Mouse (Mus musculus) T-helper 17 cell (primary cell): ENCODE measurements at regions not wholly inside any gene's neighbourhood (a gene's known extent, or its start where the extent isn't known, plus 50 kb on each side); places are given as distances from the start of the nearest gene placed in this dataset.

Source experiments
- in situ Hi-C, 2 experiments: fragments of 300-600 bp; cut with MboI, MseI; formaldehyde crosslinking; loops; 1 replicate in 1 of 2; 2 replicates in 1 of 2; pipeline ENCODE4 v1.15.1; 2025; ENCODE audit warnings: high pct_unique_total_duplicates in 2 of 2

DNA sequence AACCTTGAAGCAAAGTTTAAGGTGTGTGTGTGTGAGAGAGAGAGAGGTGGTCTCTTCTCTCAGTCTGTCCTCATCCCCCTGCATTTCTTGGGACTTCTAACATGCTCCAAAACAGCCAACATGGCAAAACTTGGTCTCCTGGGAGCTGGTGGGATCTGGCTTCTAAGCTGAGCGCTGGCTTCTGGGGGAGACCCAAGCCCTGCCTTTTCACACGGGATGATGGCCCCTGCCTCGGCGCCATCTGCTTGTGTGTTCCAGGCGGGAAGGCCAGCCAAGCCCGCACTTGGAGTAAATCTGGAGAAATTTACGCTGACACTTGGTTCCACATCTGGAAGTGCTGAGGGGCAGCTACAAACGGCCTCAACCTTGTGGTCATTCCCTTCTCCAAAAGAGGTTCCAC is 155.6 kb downstream of the Chic2 start:
- in situ Hi-C loops: no loop called here

DNA sequence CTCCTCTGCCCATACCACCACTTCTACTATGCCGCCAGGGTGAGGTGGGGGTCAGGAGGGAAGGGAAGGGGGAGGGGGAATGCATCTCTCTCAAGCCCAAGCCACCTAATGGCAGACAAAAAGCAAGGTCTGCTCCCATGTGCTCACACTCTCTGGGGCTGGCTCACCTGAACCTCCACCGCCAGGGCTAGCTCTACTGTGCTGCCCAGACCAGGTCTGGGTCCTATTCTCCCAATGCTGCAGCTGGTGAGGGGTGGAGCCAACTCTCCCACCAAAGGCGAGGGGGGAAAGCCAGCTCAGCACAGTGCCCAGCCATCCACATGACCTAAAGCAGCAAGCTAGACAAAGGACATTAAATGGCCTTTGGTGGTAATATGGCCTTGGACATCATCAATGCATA is 158.6 kb downstream of the Chic2 start:
- in situ Hi-C loops: no loop called here

DNA sequence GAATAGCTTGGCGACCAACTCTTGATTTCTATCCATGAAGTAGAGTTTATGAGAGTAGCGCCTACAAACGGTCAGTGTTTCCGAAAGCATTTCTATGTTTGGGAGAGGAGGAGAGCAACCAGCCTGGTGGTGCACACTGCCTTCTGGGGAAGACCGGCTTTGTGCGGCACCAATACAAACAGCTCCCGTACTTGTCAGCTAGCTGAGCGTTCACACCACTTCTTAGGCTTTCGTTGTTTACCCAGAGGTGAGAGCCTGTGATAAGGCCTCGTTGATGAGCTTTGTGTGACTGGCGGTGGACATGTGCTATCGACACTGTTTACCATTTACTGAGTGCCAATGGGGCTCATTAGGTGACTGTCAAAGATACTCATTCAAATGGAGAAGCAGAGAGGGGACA is 162.0 kb downstream of the Chic2 start:
- in situ Hi-C loops: no loop called here

DNA sequence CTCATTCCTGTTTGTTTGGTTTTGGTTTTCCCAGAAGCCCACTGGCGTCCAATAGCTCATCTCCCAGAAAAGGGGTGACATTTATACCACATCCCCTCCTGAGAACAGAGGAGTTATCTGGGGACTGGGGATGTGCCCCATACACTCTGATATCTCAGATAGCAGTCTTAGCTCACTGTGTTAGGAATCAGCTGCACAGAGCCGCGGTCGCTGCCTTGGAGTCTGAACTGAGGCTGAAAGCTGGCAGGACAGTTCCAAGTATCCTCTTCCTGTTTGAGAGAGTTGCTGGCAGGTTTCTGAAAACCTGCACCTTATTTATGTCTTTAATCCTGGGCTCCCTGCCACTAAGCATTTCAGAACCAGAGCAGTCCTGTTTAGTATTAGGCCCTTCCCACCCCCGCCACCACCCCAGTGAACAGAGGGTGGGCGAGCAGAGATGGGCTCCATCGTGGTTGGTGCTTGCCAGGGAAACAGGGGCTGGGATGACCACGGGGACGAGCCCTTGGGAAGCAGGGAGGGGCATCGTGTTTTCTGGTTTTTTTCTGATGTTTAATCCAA is 163.8 kb downstream of the Chic2 start:
- in situ Hi-C loops: no loop called here

DNA sequence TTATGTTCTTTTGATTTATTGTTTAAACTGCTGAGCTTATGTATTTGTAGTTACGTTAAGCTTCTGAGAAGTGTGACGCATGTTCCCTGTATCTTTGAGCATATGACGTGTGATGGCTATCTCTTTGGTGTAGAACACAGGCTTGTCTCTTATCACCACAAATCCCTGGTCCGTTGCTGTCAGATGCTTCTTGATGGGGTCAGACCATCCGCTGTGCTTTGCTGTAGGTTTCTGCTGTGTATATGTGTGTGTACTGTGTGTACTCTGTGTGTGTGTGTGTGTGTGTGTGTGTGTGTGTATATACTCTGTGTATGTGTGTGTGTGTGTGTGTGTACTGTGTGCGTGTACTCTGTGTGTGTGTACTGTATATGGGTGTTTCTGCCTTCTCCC is 164.5 kb downstream of the Chic2 start:
- in situ Hi-C loops: no loop called here

DNA sequence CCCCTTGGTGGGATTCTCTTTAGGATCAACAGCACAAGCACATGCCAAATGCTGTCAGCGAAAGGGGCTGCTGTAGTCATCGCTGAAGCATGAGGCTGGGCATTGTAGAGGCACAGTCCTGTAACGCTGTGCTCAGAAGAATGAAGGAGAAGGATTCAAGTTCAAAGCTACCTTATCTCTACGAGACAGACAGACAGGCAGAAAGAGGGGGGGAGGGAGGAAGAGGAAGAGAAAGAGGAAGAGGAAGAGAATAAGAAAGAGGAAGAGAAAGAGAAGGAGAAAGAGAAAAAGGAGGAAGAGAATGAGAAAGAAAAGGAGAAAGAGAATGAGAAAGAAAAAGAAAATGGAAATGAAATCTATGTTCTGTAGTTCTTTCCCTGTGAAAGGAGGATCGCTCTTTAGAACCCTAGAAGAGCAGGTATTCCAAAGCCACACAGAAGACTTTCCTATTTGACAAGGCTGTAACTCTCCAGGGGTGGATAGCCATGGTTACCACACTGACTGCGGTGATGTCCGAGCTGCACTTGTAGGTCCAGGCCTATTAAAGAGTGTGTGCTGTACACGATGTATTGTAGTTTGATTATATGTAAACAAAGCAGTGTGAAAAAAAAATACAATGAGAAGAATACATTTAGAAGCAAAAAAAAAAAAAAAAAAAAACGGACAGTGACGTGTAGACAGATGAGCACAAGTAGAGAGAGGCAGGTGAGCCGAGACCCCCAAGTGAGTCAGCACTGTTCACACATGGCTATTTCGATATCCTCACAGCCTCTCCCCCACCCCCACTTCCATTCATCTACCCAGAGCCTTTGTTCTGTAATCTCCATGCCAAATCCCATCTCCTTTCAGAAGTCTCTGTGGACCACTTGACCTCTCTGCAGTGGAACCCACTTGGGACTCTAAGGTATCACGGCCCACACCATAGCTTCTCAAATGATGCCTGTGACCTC is 165.2 kb downstream of the Chic2 start:
- in situ Hi-C loops: no loop called here

DNA sequence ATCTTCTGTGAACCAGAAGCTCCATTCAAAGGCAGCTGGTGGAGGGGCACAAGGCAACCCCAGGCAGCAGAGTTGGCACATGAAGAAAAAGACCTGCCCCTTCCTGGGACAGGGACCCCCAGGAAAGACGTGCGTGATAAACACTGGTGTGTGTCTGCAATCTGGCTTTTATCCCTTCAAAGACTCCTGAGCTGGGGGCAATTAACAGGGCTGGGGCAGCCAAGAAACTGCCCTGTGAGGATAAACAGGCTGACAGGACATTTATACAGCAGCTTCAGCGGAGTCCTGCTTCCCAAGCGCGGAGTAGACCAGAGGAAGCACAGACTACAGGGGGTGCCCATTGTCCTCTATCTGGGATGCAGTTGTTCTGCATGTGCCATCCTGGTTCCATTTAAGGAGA is 167.0 kb downstream of the Chic2 start:
- in situ Hi-C loops: no loop called here

DNA sequence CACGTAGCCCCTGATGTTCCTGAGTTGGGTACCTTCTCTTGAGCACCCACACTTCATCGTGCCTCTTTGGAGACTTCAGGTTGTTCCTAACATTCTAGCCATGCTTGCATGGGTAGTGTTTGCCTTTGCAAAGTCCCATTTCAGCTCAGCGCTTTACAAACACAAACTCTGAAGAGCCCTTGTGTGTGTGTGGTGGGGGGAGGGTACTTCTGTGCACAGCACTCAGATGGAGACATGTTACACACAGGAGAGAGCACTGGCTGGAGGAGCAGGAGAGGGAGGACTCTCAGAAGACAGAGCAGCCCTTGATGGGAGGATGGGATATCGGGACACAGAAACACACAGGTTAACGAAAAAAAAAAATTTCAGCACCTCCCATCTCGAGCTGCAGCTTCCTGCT is 167.4 kb downstream of the Chic2 start:
- in situ Hi-C loops: no loop called here

DNA sequence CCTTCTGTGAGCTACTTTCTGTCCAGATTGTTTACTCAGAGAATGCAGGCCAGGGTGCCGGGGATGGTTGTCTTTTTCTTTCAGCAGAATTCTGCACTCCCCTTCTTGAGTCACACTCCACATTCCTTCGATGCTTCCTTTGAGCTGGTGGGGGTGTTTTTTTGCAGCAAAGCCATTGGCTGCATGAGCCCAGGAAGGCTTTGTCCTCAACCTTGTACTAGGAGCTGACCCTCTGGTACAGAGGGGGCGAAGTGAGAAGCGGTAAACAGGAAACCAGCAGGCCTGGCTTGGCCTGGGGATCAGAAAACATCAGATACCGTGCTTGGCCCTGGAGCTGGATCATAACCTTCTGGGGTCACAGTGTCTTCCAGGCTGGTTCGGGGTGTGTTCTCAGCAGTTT is 169.9 kb downstream of the Chic2 start:
- in situ Hi-C loops: no loop called here

DNA sequence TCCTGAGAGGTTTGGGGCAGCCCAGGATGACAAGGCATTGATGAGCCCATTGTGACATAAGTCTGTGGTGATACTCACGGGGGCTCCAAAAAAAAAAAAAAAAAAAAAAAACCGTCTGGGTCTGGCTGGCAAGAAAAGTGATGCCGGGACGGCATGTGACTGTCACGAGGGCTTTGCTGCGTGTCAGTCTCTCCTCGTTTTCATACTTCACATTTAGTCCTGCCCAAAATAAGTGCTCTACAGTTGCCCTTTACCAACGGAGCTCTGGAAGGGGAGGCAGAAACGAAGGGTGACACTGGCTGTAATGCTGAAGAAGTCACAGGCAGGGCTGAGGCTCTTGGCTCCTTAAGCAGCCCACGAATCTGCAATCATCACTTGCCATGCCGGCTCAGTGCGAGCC is 167.9 kb upstream of the Lnx1 start:
- in situ Hi-C loops: no loop called here

DNA sequence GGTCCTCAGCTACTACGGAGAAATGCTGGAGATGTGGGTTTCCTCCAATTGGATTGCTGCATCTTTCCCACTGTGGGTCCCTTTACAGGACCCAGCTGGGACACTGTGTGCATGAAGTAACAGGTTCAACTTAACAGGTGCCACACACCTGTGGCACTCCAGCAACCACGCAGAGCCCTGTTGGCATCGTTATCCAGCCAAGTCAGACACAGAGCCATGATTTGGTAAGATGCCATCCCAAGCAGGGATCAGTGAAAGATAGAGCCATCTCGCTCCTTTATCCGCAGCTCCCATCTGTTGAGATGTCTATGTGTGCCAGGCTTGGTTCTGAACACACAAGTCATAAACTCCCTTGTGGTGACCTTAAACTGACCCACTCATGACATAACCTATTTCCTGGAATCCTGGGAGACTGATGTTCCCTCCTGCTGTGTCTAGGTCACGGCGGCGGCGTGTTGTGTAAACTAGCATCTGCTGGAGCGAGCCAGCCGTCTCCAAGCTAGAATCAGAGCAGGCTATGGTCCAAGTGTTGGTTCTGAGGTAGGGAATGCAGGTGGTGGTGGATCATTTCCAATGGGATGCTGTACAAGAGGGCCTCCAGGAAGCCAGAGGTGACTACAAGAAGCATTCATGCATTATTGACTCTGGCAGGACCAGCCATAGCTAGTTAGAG is 164.5 kb upstream of the Lnx1 start:
- in situ Hi-C loops: no loop called here

DNA sequence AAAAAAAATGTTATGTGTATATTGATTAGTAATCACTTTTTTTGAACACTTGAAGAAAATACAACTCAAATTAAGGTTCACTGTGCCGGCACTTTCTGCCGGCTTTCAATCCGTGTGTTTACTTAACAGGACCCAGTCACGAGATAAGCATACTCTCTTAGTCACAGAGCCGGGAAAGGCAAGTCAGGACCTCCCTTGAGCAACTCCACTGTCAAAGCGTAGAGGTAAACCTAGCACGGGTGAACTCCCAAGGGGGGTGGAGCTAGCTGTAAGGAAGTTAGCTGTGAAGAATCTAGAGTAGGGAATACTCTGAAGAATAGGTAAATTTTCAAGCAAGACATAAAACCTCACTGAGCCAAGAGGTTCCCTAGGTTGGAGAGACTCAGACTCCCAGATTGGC is 164.0 kb upstream of the Lnx1 start:
- in situ Hi-C loops: no loop called here

DNA sequence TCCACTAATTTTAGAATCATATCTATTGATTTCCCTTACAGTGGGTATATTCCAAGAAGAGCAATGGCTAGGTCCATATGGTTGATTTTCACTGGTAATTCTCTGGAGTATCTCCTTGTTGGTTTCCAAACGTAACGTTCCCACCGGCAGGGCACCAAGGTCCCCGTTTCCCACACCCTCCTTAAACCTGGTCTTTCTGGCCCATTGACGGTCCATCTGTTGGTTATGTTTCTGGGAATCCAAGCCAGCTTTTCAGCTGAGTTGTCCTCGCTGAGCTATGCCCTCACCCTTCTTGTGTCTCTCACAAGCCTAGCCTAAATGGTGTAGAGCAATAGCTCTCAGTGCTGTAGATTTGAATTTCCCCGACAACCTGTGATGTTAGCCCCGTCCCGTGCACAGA is 162.7 kb upstream of the Lnx1 start:
- in situ Hi-C loops: no loop called here

DNA sequence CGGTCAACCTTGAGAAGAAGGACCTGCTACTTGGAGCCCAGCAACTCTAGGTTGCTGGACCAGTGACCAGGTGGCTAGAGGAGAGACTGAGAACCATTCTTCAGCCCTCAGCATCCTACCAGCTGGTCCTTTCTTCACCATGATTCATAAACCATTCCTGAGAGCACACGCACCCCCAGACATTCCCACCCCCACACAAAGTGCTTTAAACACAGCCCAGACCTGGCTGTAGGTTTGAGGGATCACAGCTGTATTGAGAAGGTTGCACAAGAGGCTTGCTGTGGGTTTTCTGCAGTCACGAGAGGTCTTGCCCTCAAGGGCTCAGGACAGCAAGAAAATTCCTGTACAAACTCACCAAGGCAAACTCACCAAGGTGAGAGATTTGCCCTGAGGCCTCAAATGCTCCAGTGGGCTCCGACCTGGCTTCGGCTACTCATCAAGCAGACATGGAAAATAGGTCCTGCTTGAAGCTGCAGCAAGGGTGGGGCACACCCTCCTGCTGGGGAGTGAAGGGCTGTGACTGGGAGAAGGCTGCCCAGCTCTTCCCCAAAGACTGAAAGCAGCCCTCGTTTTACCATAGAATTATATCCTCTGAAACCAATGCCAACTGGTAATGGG is 161.9 kb upstream of the Lnx1 start:
- in situ Hi-C loops: no loop called here

DNA sequence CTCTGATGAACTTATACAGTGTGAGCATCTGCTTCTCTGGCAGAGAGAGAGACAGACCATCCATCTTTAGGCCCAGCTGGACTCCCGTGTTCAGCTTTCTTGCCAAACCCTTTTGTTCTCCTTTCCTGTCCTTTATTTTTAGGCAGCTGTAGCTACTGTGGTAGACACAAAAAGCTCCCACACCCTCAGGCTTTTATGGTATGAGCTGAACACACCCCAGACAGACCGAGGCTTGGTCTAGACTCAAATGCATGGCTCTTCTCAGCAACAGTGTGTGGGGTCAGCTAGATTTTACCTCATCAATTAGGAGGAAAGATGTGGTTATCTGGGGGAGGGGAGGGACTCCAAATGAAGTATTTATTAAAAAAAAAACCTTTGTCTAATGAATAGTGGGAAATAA is 158.6 kb upstream of the Lnx1 start:
- in situ Hi-C loops: no loop called here

DNA sequence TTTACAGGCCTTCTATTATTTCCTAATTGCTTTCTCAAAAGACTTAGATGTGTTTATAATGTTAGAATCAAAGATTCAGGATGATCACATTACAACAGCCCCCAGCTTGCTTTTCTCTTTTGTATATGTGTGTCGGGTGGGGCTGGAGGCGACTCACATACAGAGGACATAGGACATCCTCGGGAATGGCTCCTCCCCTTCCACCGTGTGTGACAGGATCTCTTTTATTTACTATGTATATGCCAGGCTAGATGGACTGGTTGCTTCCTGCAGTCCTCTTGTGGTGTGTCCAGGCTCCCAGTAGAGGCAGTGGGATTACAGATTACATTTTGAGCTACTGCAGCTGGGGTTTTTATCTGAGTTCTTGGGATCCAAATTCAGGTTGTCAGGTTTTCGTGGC is 155.1 kb upstream of the Lnx1 start:
- in situ Hi-C loops: no loop called here

DNA sequence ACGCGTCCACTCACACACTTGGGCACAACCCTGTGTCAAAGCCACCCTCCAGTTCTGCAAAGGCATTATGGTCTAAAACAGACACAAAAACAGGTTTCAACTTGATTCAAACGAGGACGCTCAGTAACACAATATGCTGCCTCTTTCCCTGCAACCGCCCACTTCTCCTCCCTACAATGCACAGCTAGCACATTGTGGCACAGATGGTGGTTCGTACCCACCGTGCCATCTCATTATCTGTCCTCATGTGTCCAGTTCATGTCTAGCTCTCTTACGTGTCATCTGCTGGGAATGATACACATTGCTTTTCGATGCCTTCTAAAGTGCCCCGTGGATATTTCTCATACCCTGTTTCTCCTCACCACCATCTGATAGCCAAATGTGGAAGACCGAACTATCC is 154.4 kb upstream of the Lnx1 start:
- in situ Hi-C loops: no loop called here

DNA sequence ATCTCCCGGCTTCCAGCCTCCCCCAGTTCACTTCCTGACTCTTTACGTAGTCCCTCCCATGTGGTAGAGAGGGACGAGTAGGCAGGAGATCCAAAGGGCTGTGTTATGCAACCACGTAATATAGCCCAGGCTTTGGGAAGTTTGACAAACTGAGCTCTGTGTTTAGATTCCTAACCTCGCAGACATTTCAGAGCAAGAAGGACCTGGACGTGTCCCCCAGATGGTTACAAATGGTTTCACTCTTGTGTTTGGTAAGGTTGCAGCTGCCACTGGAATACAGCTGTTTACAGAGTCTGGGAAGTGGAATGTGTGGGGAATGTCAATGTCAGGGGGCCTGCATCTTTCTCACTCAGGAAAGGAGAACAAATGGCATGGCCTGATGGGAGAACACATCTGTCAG is 145.1 kb upstream of the Lnx1 start:
- in situ Hi-C loops: no loop called here

DNA sequence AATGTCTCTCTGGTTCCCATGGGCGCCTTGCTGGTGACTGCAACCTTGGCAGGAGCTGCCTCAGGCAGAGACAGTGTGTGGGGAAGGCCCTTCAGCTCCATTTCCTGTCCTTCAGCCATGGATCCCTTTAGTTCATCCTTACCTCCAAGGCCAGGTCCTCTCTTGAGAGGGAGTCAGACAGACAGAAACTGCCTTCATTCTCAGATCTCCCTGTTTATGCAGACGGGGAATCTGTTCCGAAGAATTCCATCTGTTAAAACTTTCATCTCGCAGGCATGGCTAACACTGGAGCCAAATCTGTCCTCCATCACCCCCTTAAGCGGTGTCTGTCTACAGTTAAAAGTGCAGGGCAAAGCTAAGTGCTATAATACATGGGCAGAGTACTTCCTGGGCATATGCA is 144.0 kb upstream of the Lnx1 start:
- in situ Hi-C loops: no loop called here

DNA sequence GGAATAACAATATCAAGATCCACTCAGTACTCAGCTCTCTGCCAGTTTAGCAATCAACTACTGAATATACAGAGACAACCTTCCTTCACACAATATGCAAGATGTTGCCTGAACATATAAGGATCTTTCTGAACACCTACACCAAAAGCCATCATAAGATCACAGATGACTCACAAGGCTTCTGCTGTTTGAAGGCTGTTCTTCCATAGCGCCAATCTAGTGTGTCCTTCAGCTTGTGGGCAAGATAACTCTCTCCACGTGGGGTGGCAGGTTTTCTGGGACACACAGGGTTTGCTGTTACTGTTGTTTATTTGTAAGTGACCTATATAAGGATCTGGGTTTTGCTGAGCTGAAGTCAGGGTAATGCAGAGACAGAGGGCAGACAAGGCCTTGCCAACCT is 131.7 kb upstream of the Lnx1 start:
- in situ Hi-C loops: loop anchor here in 1 of 2 experiments (10.0 kb wide), 1 partner anchor 1310 kb away; no protein-coding TSS in a partner anchor

DNA sequence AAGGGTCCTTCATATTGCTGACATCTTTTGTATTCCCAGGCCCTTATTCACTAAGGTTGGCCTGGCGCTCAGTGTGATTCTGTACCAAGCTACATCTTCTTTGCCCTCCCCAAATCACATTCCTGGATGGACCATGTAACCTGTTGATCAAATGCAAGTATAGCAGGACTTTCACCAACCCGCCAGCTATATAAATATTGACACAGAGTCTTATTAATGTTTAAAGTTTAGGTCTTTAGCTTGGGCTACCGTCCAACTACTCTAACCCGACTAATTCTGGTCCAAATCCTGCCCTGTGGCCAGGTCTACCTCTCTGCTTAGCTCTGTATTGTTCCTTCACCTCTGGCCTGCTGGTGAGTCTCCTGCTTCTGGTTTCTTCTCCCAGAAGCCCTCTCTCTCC is 131.2 kb upstream of the Lnx1 start:
- in situ Hi-C loops: loop anchor here in 1 of 2 experiments (10.0 kb wide), 1 partner anchor 1309 kb away; no protein-coding TSS in a partner anchor

DNA sequence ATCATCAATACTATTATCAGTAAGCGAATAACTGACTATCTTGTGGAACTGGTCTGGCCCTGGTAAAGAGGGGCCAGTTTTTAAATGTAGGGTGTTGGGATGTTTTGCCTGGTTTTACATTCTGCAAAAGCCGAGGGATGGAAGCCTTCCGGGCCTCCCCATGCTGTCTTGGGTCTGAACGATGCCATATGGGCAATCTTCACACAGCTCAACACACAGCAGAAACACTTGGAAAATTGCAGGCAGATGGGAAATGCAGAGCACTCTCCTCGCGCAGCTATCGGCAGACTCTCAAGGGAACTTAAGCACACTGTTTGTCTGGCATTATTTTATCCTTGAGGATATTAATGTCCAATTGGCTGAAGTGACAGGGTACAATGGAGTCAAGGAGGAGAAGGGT is 129.3 kb upstream of the Lnx1 start:
- in situ Hi-C loops: loop anchor here in 1 of 2 experiments (10.0 kb wide), 1 partner anchor 1307 kb away; no protein-coding TSS in a partner anchor
